Mouse (Mus musculus) thymus, adult 2 months (tissue): ENCODE measurements around the gene Smg9.

Experiments
- CTCF ChIP-seq: fragments of 200-500 bp; IDR thresholded peaks from 2 replicates; pipeline ENCODE4 v1.5.1; 2012; ENCODE audit warnings: mild to moderate bottlenecking, control low read depth, low read length, moderate library complexity, borderline replicate concordance; ENCODE audit not compliant: control insufficient read depth, poor library complexity, insufficient read depth; ENCODE audit errors: extremely low read depth
- POLR2A ChIP-seq: fragments of 200-500 bp; IDR thresholded peaks from 2 replicates; pipeline ENCODE4 v1.6.1; 2012; ENCODE audit warnings: mild to moderate bottlenecking, low read length, control low read depth, moderate library complexity; ENCODE audit not compliant: control insufficient read depth, poor library complexity, insufficient read depth; ENCODE audit errors: extremely low read depth

- TF ChIP-seq CTCF, result no peak
- no peak for TF ChIP-seq POLR2A
Observed at GRCm38 (mm10) chr7:24365258-24366014, 34.0 kb upstream of the Smg9 start.
